Mouse (Mus musculus) thymus, adult 2 months (tissue): Measurements from ENCODE around the gene Hdac9.

ENCODE experiments used
- CTCF ChIP-seq: fragments of 200-500 bp; IDR thresholded peaks from 2 replicates; pipeline ENCODE4 v1.5.1; 2012; ENCODE audit warnings: mild to moderate bottlenecking, control low read depth, low read length, moderate library complexity, borderline replicate concordance; ENCODE audit not compliant: control insufficient read depth, poor library complexity, insufficient read depth; ENCODE audit errors: extremely low read depth
- POLR2A ChIP-seq: fragments of 200-500 bp; IDR thresholded peaks from 2 replicates; pipeline ENCODE4 v1.6.1; 2012; ENCODE audit warnings: mild to moderate bottlenecking, low read length, control low read depth, moderate library complexity; ENCODE audit not compliant: control insufficient read depth, poor library complexity, insufficient read depth; ENCODE audit errors: extremely low read depth

- no peak for TF ChIP-seq POLR2A
- TF ChIP-seq CTCF: no peak
Measured at GRCm38 (mm10) chr12:34792113-34792452, 124.8 kb downstream of the Hdac9 start.
